Mouse (Mus musculus) intestine, embryonic 14.5 days (tissue): ENCODE data around the gene Atrnl1. TPM values are rescaled to one million over a fixed set of nuclear protein-coding genes. Genes with fewer than 3 reads are reported as not detected.
A peak's percentile ranks its signal among the peaks of the same experiment; 100 is the strongest.

Experiments
- ATAC-seq: fragments of 200-750 bp; cut with Nextera tagmentation; replicated peaks from 2 replicates; pipeline ENCODE4 v1.8.0; 2017; ENCODE audit warnings: low read depth, moderate number of reproducible peaks, moderate TSS enrichment, moderate library complexity; ENCODE audit not compliant: low FRiP score, low TSS enrichment
- DNase-seq: peaks from one replicate; pipeline ENCODE4 v3.0.0-alpha.2; 2018; ENCODE audit warnings: low spot score
- H3K27ac ChIP-seq: fragments of 300-500 bp; sonication (generic); 2 replicates; pipeline ENCODE4 v1.5.1; 2014; ENCODE audit warnings: low read depth, mild to moderate bottlenecking, control low read depth
- H3K27me3 ChIP-seq: fragments of 300-500 bp; sonication (generic); replicated peaks from 2 replicates; pipeline ENCODE4 v1.6.1; 2014; ENCODE audit warnings: low read length, control low read depth; ENCODE audit not compliant: control insufficient read depth, insufficient read depth
- H3K36me3 ChIP-seq: fragments of 300-500 bp; sonication (generic); 2 replicates; pipeline ENCODE4 v1.6.1; 2014; ENCODE audit warnings: low read length, control low read depth; ENCODE audit not compliant: control insufficient read depth, insufficient read depth
- H3K4me1 ChIP-seq: fragments of 300-500 bp; sonication (generic); replicated peaks from 2 replicates; pipeline ENCODE4 v1.6.1; 2014; ENCODE audit warnings: low read length, control low read depth, mixed read lengths; ENCODE audit not compliant: control insufficient read depth, insufficient read depth
- H3K4me2 ChIP-seq: fragments of 300-500 bp; sonication (generic); 2 replicates; pipeline ENCODE4 v1.6.1; 2014; ENCODE audit warnings: low read length
- H3K4me3 ChIP-seq: fragments of 300-500 bp; sonication (generic); 2 replicates; pipeline ENCODE4 v1.5.1; 2014; ENCODE audit warnings: low read depth, low read length, control low read depth, mixed read lengths
- H3K9ac ChIP-seq: fragments of 300-500 bp; sonication (generic); 2 replicates; pipeline ENCODE4 v1.6.1; 2014; ENCODE audit warnings: mild to moderate bottlenecking, low read length
- H3K9me3 ChIP-seq: fragments of 300-500 bp; sonication (generic); 2 replicates; pipeline ENCODE4 v1.6.1; 2016; ENCODE audit warnings: low read length, control low read depth; ENCODE audit not compliant: control insufficient read depth
- WGBS: fragments of 180-500 bp; shearing (Covaris S2); extraction: QIAGEN DNeasy Blood & Tissue Kit; methylation state at CpG from one replicate; pipeline ENCODE4 v1.1.7; 2014; 5-methylcytosine and 5-hydroxymethylcytosine counted together
- polyA plus RNA-seq: library from polyadenylated mRNA; unstranded; fragments of >200 nt; fragmentation: Nextera tagmentation; extraction: Ambion mirVana; gene quantifications from 2 replicates; pipeline ENCODE4 v1.2.1, GENCODE M21; 2014

Atrnl1 gene
- 7.4 and 9.3 TPM in 2 replicates for polyA plus RNA-seq

DNA sequence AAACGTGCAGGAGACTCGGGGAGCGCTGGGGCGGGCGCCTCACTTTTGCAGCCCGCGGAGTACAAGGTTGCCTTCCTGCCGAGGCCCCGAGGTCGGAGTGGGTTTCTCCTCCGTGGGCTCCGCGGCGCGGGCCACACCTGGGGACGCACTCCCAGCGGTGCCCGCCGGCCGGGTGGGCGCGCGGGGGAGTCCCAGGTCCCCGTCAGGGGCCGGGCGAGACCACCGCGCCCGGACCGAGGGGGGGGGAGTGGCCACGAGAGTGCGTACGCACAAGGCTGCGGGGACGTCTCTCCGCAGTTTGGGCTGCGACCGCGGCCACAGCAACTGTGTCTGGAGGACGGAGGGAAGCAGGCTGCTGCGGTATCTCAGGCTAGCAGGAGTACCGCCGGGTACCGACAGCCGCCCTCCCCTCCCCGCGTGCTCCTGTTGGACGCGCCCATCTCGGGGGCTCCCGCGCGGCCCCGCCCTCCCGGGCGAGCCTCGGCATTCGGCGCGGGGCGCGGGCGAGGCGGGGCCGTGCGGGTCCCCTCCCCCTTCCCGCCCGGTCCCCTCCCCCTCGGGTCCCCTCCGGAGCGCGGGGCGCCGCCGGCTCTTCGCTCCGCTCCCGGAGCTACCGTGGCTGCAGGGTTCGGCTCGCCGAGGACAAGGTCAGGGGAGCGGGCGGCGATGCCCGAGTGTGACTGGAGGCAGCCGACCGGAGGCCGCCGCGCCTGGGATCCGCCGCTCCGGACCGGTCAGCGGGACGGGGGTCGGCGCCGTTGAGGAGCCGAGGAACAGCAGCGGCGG lies at the start of gene Atrnl1:
Atrnl1 (plus strand) TSS at position 559 of the 786 bp plus-strand sequence.
- Histone ChIP-seq H3K9me3 (no peaks in the 10 kb centered on the region), H3K27ac (peak within 1 kb of the TSS; percentile 98), H3K27me3 (no peaks in the 10 kb centered on the region), H3K4me1 (peaks cover 32% of the 10 kb centered on the region), H3K4me2 (peak within 1 kb of the TSS; percentile 79), H3K9ac (peak within 1 kb of the TSS; percentile 89), H3K36me3 (no peaks in the 10 kb centered on the region), H3K4me3 (peak within 1 kb of the TSS; percentile 78)
- peak; percentile 92 for ATAC-seq
- peak; percentile 95 for DNase-seq
- WGBS: 0% methylated on average over 53 of the region's 103 CpGs

DNA sequence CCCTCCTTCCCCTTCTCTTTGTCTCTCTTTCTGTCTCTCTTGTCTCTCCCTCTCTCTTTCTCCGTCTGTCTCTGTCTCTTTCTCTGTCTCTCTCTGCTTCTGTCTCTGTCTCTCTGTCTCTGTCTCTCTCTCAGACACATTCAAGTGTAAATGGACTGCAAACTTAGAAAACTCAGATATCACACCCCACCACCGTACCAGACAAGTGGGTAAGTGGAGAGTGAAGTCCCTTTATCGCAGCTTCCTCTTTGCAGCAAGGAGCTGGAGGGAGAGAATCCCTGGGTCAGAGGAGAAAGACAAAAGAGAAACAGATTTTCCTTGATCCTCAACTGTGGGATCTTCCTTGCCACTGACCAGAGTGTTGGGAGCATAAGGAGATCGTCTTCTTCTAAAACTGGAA lies 49.3 kb upstream of the Atrnl1 start:
- 84% methylated on average over 4 of the region's 4 CpGs for WGBS
- Histone ChIP-seq H3K4me3 (no peak overlapping the region), H3K36me3 (no peaks in the 10 kb centered on the region), H3K9ac (no peak overlapping the region), H3K27ac (no peak overlapping the region), H3K27me3 (no peaks in the 10 kb centered on the region), H3K4me1 (no peaks in the 10 kb centered on the region), H3K4me2 (no peak overlapping the region), H3K9me3 (no peaks in the 10 kb centered on the region)
- peak; percentile 28 for DNase-seq
- ATAC-seq: no peak

GRCm38 (mm10) chr19:57569040-57569439 lies 41.8 kb upstream of the Atrnl1 start:
- 76% methylated on average over 6 of the region's 6 CpGs for WGBS
- DNase-seq: peak; percentile 33
- H3K4me3 ChIP-seq: no peak overlapping the region
- H3K9me3 ChIP-seq: no peaks in the 10 kb centered on the region
- H3K4me1 ChIP-seq: no peaks in the 10 kb centered on the region
- no peak for ATAC-seq
- H3K4me2 ChIP-seq: no peak overlapping the region
- no peak overlapping the region for H3K9ac ChIP-seq
- no peak overlapping the region for H3K27ac ChIP-seq
- H3K27me3 ChIP-seq: no peaks in the 10 kb centered on the region
- no peaks in the 10 kb centered on the region for H3K36me3 ChIP-seq

DNA sequence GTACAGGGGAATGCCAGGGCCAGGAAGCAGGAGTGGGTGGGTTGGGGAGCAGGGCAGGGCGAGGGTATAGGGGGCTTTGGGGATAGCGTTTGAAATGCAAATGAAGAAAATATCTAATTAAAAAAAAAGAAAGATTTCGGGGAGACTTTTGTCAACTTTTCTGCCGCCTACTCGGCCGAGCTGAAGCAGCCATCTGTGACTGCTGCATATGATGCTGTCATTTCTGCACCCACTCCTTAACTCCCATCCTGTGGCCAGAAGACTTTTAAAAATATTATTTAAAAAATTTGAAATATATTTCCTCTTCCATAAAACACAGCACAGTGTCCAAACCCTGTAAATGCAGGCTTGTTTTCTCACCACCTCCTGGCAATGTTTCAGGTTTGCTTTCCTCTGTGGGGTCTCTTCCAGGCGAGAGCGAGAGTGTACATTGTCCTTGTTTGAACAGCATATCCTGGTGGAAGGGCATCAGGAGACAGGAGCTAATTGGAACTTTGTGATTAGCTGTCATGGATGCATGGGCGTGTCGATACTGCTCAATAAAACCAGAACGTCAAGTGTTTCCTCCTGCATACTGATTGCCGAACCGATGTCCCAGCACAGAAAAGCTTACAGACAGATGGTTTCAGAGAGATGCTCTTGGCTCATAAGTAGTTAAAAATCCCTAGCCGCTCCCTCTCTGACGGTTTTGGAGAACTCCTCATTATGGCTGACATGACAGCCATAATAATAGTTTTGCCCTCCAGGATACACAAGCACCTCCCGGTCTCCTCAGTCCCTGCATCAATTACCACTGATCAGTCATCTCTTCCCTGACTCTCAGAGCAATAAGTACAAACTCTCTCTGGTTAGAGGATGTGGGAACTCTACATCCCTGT lies 38.2 kb upstream of the Atrnl1 start:
- DNase-seq: peak; percentile 47
- Histone ChIP-seq H3K4me3 (no peak overlapping the region), H3K9ac (no peak overlapping the region), H3K9me3 (no peaks in the 10 kb centered on the region), H3K4me2 (no peak overlapping the region), H3K4me1 (peaks cover 13% of the 10 kb centered on the region), H3K27me3 (no peaks in the 10 kb centered on the region), H3K27ac (no peak overlapping the region), H3K36me3 (no peaks in the 10 kb centered on the region)
- ATAC-seq: no peak
- 77% methylated on average over 16 of the region's 16 CpGs for WGBS

- H3K36me3 ChIP-seq: no peaks in the 10 kb centered on the region
- no peak overlapping the region for H3K4me3 ChIP-seq
- DNase-seq (no peak), ATAC-seq (no peak)
- H3K9ac ChIP-seq: no peak overlapping the region
- H3K9me3 ChIP-seq: no peaks in the 10 kb centered on the region
- H3K4me1 ChIP-seq: peaks cover 13% of the 10 kb centered on the region
- no peaks in the 10 kb centered on the region for H3K27me3 ChIP-seq
- no peak overlapping the region for H3K4me2 ChIP-seq
- H3K27ac ChIP-seq: no peak overlapping the region
These were observed 37.4 kb upstream of the Atrnl1 start for GRCm38 (mm10) chr19:57573470-57573869.

GRCm38 (mm10) chr19:57575027-57575426 lies 35.8 kb upstream of the Atrnl1 start:
- H3K27ac ChIP-seq: no peak overlapping the region
- peaks cover 13% of the 10 kb centered on the region for H3K4me1 ChIP-seq
- 63% methylated on average over 7 of the region's 7 CpGs for WGBS
- no peak overlapping the region for H3K4me3 ChIP-seq
- H3K4me2 ChIP-seq: no peak overlapping the region
- ATAC-seq (no peak), DNase-seq (peak; percentile 50)
- H3K9me3 ChIP-seq: no peaks in the 10 kb centered on the region
- H3K9ac ChIP-seq: no peak overlapping the region
- H3K36me3 ChIP-seq: no peaks in the 10 kb centered on the region
- H3K27me3 ChIP-seq: no peaks in the 10 kb centered on the region

DNA sequence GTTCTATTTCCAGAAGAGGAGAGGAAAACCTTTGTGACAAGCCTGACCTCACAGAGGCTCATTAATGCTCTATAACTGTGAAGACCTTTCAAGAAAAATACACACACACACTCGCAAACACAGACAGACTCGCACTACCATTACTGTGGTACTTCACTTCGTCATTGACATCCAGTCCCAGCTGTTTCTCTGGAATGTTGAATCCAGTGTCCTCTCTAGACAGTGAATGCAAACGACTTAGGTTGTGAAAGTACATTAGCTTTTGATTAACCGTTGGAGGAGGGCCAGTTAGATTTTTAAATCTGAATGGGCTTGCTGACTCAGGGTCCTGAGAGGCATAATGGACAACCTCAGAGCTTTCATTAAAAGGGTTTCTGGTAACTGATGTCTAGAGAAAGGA lies 34.0 kb upstream of the Atrnl1 start:
- H3K27me3 ChIP-seq: no peaks in the 10 kb centered on the region
- H3K4me2 ChIP-seq: no peak overlapping the region
- 18% methylated on average over 5 of the region's 5 CpGs for WGBS
- H3K9ac ChIP-seq: no peak overlapping the region
- H3K36me3 ChIP-seq: no peaks in the 10 kb centered on the region
- H3K4me3 ChIP-seq: no peak overlapping the region
- no peak overlapping the region for H3K27ac ChIP-seq
- ATAC-seq: no peak
- DNase-seq: peak; percentile 53
- H3K9me3 ChIP-seq: no peaks in the 10 kb centered on the region
- peaks cover 13% of the 10 kb centered on the region for H3K4me1 ChIP-seq

GRCm38 (mm10) chr19:57577256-57577655 lies 33.6 kb upstream of the Atrnl1 start:
- Histone ChIP-seq H3K27me3 (no peaks in the 10 kb centered on the region), H3K4me2 (no peak overlapping the region), H3K9ac (no peak overlapping the region), H3K4me1 (peaks cover 13% of the 10 kb centered on the region), H3K27ac (no peak overlapping the region), H3K36me3 (no peaks in the 10 kb centered on the region), H3K4me3 (no peak overlapping the region), H3K9me3 (no peaks in the 10 kb centered on the region)
- DNase-seq: no peak
- WGBS: 67% methylated on average over 6 of the region's 6 CpGs
- no peak for ATAC-seq
